8 mouse cellular contexts compared by ENCODE assay signal in the genomic region with DNA sequence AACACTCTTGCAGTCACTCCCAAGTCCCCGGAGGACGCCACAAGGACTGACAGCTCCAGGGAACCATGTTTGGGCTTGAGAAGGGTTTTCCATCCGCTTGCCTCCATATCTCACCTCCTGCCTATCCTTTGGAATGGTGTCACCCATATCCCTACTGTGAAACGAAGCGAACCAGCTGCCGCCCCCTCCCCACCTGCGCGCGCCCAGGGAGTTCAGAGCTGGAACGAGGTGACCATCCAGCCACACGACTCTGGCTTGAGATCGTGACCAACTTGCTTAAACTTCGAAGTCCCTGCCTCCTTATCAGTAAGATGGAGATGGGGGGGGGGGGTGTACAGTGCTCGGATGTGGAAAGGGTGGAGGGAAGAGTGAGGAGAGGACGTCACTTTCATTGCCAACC. TPM values are rescaled to one million over a fixed set of nuclear protein-coding genes. Genes with fewer than 3 reads are reported as not detected.
A peak's percentile ranks its signal among the peaks of the same experiment; 100 is the strongest.
DNase-seq lines count a peak whose midpoint lies in the region; ATAC-seq and TF ChIP-seq lines count a peak whose summit lies in the region.

No protein-coding gene starts in this region.

- peak overlapping the region; percentile 51 for H3K4me3 ChIP-seq in heart, embryonic 13.5 days
- peak overlapping the region; percentile 57 for H3K4me3 ChIP-seq in ES-Bruce4 (ENCODE audit: low read depth, low read length)
- peak overlapping the region; percentile 47 for H3K4me3 ChIP-seq in hindbrain, embryonic 11.5 days (ENCODE audit: low read depth, low read length)
- H3K4me3 ChIP-seq in liver, postnatal 0 days (ENCODE audit: low read depth, low read length) = peak overlapping the region; percentile 8; the same call in 1 of the 2 replicates

- H3K9me3 ChIP-seq in heart, embryonic 13.5 days = no peaks in the 10 kb centered on the region
- H3K9me3 ChIP-seq in ES-Bruce4 (replicated peaks; ENCODE audit: control insufficient read depth, insufficient read depth, low read length, poor library complexity, severe bottlenecking) = no peaks in the 10 kb centered on the region
- H3K9me3 ChIP-seq in hindbrain, embryonic 11.5 days (ENCODE audit: control insufficient read depth, low read length) = no peaks in the 10 kb centered on the region
- no peaks in the 10 kb centered on the region for H3K9me3 ChIP-seq in liver, postnatal 0 days (ENCODE audit: low read length)

- peaks cover 100% of the 10 kb centered on the region for H3K27me3 ChIP-seq in heart, embryonic 13.5 days (replicated peaks)
- H3K27me3 ChIP-seq in ES-Bruce4 (ENCODE audit: control insufficient read depth, insufficient read depth, low read length, poor library complexity, severe bottlenecking) = 0 out of 2 replicates have a peak, but pooled peaks cover 1% of the 10 kb centered on the region
- peaks cover 48% of the 10 kb centered on the region for H3K27me3 ChIP-seq in hindbrain, embryonic 11.5 days (ENCODE audit: control insufficient read depth, insufficient read depth, low read length)
- peaks cover 94% of the 10 kb centered on the region for H3K27me3 ChIP-seq in liver, postnatal 0 days (ENCODE audit: insufficient read depth, low read length)

- intact Hi-C loops in left cerebral cortex, postnatal 25 days (cut with DNase I) = loop anchor here (1.0 to 2.0 kb wide), 2 partner anchors 52 to 63 kb away; no protein-coding TSS in a partner anchor

- H3K4me1 ChIP-seq in heart, embryonic 13.5 days = peaks cover 43% of the 10 kb centered on the region
- peaks cover 3% of the 10 kb centered on the region for H3K4me1 ChIP-seq in ES-Bruce4 (ENCODE audit: control insufficient read depth, insufficient read depth, low read length)
- H3K4me1 ChIP-seq in hindbrain, embryonic 11.5 days (replicated peaks; ENCODE audit: control insufficient read depth, insufficient read depth, low read length) = peaks cover 8% of the 10 kb centered on the region
- H3K4me1 ChIP-seq in liver, postnatal 0 days (ENCODE audit: insufficient read depth) = peaks cover 5% of the 10 kb centered on the region; the same call in 1 of the 2 replicates

- H3K27ac ChIP-seq in heart, embryonic 13.5 days (replicated peaks) = no peak overlapping the region
- H3K27ac ChIP-seq in ES-Bruce4 (ENCODE audit: insufficient read depth, low read length) = no peak overlapping the region
- H3K27ac ChIP-seq in hindbrain, embryonic 11.5 days (ENCODE audit: low read depth, low read length) = peak overlapping the region; percentile 27; the same call in 1 of the 2 replicates
- no peak overlapping the region for H3K27ac ChIP-seq in liver, postnatal 0 days (ENCODE audit: low read depth)

- no peaks in the 10 kb centered on the region for H3K36me3 ChIP-seq in heart, embryonic 13.5 days
- H3K36me3 ChIP-seq in ES-Bruce4 (ENCODE audit: control insufficient read depth, insufficient read depth, low read length, poor library complexity, severe bottlenecking) = no peaks in the 10 kb centered on the region
- no peaks in the 10 kb centered on the region for H3K36me3 ChIP-seq in hindbrain, embryonic 11.5 days (ENCODE audit: control insufficient read depth, insufficient read depth, low read length)
- no peaks in the 10 kb centered on the region for H3K36me3 ChIP-seq in liver, postnatal 0 days (replicated peaks; ENCODE audit: insufficient read depth, low read length)

- no peak for DNase-seq in heart, adult 18-20 months
- DNase-seq in hindbrain, embryonic 11.5 days (ENCODE audit: low spot score) = no peak
- DNase-seq in liver, postnatal 0 days = no peak
- DNase-seq in left cerebral cortex, postnatal 25 days (ENCODE audit: low spot score in 2 of 2) = no peak
- DNase-seq in frontal cortex, postnatal 10 days (ENCODE audit: low spot score in 2 of 2) = no peak

- H3K9ac ChIP-seq in heart, embryonic 13.5 days = peak overlapping the region; percentile 69
- peak overlapping the region; percentile 45 for H3K9ac ChIP-seq in ES-Bruce4 (ENCODE audit: low read depth, poor library complexity, severe bottlenecking)
- no peak overlapping the region for H3K9ac ChIP-seq in hindbrain, embryonic 11.5 days (ENCODE audit: low read depth, low read length)
- no peak overlapping the region for H3K9ac ChIP-seq in liver, postnatal 0 days (replicated peaks)

- no peak for TF ChIP-seq CTCF in ES-Bruce4 (IDR thresholded peaks at IDR 0.05; ENCODE audit: low read depth, low read length)
- TF ChIP-seq CTCF in liver, postnatal 0 days (IDR thresholded peaks at IDR 0.05; ENCODE audit: low read depth) = no peak

- TF ChIP-seq EP300 in ES-Bruce4 (IDR thresholded peaks at IDR 0.05; ENCODE audit: insufficient read depth, low read depth, low read length) = no peak
- no peak for TF ChIP-seq EP300 in liver, postnatal 0 days (IDR thresholded peaks at IDR 0.05; ENCODE audit: low read depth)

- peak overlapping the region; percentile 81 for H3K4me2 ChIP-seq in heart, embryonic 13.5 days
- H3K4me2 ChIP-seq in hindbrain, embryonic 11.5 days (replicated peaks; ENCODE audit: low read depth, low read length) = peak overlapping the region; percentile 75
- H3K4me2 ChIP-seq in liver, postnatal 0 days (ENCODE audit: low read depth, low read length) = peak overlapping the region; percentile 30

- WGBS in heart, embryonic 13.5 days = under 1% methylated on average over 15 of the region's 15 CpGs
- WGBS in hindbrain, embryonic 11.5 days = under 1% methylated on average over 15 of the region's 15 CpGs
- WGBS in liver, postnatal 0 days (ENCODE audit: insufficient replicate concordance) = 3% methylated on average over 15 of the region's 15 CpGs

- no peak for TF ChIP-seq POLR2A in ES-Bruce4 (IDR thresholded peaks at IDR 0.05; ENCODE audit: insufficient read depth, low read length)

- no peak for ATAC-seq in heart, embryonic 13.5 days (ENCODE audit: extremely low read depth, insufficient number of reproducible peaks, low FRiP score, low TSS enrichment)
- ATAC-seq in hindbrain, embryonic 11.5 days (ENCODE audit: low FRiP score) = no peak
- no peak for ATAC-seq in liver, postnatal 0 days
- ATAC-seq in megakaryocyte-erythroid progenitor cell, adult 5-6 weeks (replicated peaks; ENCODE audit: low FRiP score, low TSS enrichment, poor library complexity, severe bottlenecking) = no peak

RNA-seq across cellular contexts. Expression of a gene that starts 1.9 kb away (rescaled TPM):
- 3.3 and 4.9 TPM in 2 replicates for polyA plus RNA-seq in heart, embryonic 13.5 days (2015; fragmentation: Nextera tagmentation; extraction: Ambion mirVana)
- under 1 TPM; 0.37 to 0.64 TPM for total RNA-seq in heart, adult 18-20 months (2021)
- polyA plus RNA-seq in ES-Bruce4 (2011; ENCODE audit: insufficient read depth, insufficient read length, low read depth, missing spikeins) = 2.0 and 2.2 TPM in 2 replicates
- 27.7 and 29.6 TPM in 2 replicates for polyA plus RNA-seq in hindbrain, embryonic 11.5 days (2014; fragmentation: Nextera tagmentation; extraction: Ambion mirVana)
- 1.3 and 1.7 TPM in 2 replicates for polyA plus RNA-seq in liver, postnatal 0 days (2015; fragmentation: Nextera tagmentation; extraction: Ambion mirVana)
- 1 to 10 TPM; 1.1 to 1.7 TPM for total RNA-seq in left cerebral cortex, postnatal 25 days (2021)
- total RNA-seq in megakaryocyte-erythroid progenitor cell, adult 5-6 weeks (2014; fragmentation: Nextera tagmentation) = not detected in 2 replicates
- total RNA-seq in megakaryocyte-erythroid progenitor cell, adult 5-6 weeks (2017) = not detected in 2 replicates

Comparison
In these comparisons a context has a peak if more than half of its experiments do, and no peak if none do; other contexts are left out.
1. H3K4me2 ChIP-seq: peak in every context shown above with its lines; median percentile 81 in heart, embryonic 13.5 days; 75 in hindbrain, embryonic 11.5 days; 30 in liver, postnatal 0 days.
2. H3K9ac ChIP-seq: peak in heart, embryonic 13.5 days (single experiment) and ES-Bruce4 (single experiment); none in hindbrain, embryonic 11.5 days (single experiment) and liver, postnatal 0 days (single experiment).
3. Peak in every context shown above with its lines, with median percentiles within 50 percentile points of each other: H3K4me3 ChIP-seq.